Mouse (Mus musculus) heart, postnatal 36 days (tissue): ENCODE measurements at regions not wholly inside any gene's neighbourhood (a gene's known extent, or its start where the extent isn't known, plus 50 kb on each side); places are given as distances from the start of the nearest gene placed in this dataset.
A peak's percentile ranks its signal among the peaks of the same experiment; 100 is the strongest.

Experiments
- DNase-seq, 2 experiments: peaks; one replicate each; pipeline ENCODE4 v3.0.0; 2021 to 2022
- intact Hi-C: fragments of 180-260 bp; cut with DNase I; formaldehyde crosslinking; loops from one replicate; pipeline ENCODE4 v1.15.1; 2025

GRCm38 (mm10) chr5:80484676-80485075, 535.3 kb upstream of the Adgrl3 start:
- no peak for DNase-seq
- intact Hi-C loops = no loop called here

DNA sequence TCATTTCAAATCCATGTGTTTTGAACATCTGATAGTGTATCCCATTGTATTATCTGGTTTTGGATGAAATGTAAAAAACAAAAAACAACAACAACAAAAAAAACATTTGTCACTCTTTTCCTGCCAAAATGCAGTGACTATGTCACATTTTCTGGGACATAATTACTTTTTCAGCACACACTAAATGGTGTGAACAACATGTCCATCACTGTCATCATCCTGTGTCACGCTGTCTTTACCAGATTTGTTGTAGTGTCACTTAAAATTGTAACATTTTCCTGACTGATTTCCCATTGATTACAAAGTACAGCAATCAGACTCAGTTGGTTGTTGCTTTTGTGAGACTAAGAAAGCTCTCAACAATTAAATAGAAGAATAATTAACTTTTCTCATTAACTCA, 531.6 kb upstream of the Adgrl3 start:
- intact Hi-C loops = no loop called here
- DNase-seq = no peak

DNA sequence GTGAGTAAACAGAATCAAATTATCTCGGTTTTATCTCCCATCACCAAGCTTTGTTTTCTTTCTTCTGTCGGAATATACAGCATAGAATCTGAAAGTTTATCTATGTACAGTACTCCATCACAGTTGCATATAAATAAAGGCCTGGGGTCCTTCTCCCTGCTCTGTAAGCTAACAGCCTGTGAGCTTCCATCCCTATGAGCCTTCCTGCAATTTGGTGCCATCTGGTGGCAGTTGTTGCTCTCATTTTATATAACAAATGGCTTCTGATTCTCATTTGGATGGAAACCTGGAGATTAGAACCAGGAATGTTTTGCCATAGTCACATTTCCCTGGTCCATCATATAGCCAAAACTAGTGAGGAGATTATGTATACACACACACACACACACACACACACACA, 511.3 kb upstream of the Adgrl3 start:
- intact Hi-C loops = no loop called here
- DNase-seq = peak; percentile 1 to 6

- intact Hi-C loops = no loop called here
- no peak for DNase-seq
These were observed 479.9 kb upstream of the Adgrl3 start for GRCm38 (mm10) chr5:80539997-80540396.

DNA sequence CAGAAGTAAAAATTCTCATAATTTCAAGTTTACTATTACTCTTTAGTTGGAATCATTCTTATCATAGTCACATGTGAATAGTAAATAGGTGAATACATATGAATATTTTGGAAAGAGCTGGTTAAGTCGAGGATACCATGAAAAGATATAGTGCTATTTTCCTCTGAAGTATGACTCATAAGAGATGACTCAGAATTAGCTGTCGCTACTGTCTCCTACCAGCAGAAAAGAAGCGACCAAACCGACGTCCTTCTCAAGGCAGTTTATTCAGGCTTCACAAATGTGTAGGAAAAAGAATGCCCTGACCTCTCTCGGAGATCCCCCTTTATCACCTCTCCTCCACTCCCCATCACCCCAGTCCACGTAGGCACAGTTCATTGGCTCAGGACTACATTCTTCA, 468.3 kb upstream of the Adgrl3 start:
- no peak for DNase-seq
- intact Hi-C loops = no loop called here

DNA sequence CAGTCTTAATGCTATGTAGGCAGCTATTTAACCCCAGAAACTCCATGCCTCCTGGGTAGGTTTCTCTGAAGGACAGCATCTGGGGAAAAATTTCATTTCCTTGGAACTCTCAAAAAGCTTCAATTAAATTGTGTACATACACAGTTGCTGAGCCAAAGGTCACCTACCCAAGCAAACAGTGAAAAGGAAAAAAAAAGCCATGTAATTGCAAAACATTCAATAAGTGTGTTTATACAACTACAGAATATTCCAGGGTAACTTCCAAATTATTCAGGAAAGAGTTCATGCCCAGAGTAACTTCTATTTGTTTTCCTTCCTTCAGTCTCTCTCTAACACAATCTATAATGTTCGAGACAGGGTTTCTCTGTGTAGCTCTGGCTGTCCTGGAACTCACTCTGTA, 441.2 kb upstream of the Adgrl3 start:
- intact Hi-C loops = no loop called here
- no peak for DNase-seq

DNA sequence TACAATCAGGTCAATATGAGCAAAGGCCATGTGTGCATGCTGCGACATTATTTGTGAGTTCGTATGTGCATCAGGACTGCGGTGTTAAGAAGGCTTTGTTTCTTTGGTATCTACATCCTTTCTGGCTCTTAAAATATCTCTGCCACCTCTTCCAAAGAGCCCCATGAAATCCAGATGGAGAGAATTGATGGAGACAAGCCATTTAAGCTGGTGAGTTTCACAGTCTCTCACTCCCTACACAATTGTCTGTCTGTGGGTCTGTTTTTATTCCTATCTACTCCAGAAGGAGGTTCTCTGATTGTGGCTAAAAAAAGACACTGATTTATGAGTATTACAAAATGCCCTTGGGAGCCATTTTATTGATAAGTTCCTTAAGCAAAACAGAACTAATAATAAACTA, 408.4 kb upstream of the Adgrl3 start:
- DNase-seq = no peak
- intact Hi-C loops = no loop called here

GRCm38 (mm10) chr5:80627225-80627624, 392.7 kb upstream of the Adgrl3 start:
- intact Hi-C loops = no loop called here
- no peak for DNase-seq

- intact Hi-C loops = no loop called here
- DNase-seq = no peak
These were observed 360.9 kb upstream of the Adgrl3 start for GRCm38 (mm10) chr5:80659043-80659442.

DNA sequence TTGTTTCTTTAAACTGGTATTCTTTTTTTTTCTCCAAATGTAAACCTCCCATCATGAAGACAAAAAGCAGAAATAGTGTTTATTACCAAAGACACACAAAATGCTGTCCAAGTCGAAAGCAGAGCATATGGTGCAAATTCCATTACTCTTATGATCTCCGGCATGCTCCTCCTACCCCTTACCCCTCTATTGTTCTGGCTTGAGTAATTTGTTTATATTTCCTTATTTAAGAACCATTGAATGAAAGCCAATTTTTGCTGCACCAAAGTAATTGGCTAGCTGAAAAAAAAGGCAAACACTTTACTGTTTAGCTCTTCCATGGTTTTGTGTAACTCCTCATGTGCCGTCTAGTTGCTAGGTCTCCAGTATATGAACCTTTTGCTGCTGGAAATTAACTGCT, 360.4 kb upstream of the Adgrl3 start:
- no peak for DNase-seq
- intact Hi-C loops = no loop called here

DNA sequence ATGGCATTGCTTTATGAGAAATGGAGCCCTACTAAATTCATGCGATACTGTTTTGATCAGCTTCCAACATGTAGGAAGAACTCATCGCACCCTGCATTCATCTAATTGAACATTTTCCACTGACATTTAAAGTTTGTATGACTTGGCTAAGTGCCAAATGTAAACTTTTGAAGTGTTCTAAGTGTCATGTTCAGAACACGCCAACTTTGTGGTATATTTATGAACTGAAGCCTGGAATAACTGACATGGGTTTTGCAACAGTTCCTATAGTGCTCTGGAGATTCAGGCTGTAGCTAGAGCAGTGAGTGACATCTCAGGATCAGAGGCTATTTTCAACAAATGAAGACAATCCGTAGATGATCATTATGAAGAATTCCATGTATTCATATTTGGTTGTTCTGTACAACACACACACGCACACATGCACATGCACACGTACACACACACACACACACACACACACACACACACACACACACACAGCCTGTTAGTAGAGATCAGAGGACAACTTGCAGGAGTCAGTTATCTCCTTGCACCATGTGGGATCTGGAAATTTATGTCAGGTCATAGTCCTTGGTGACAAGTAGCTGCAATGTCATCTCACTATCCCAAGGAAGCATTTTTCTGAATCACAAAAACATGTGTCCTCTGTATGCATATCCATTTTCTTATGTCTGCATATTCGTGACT, 349.5 kb upstream of the Adgrl3 start:
- DNase-seq = no peak
- intact Hi-C loops = no loop called here

DNA sequence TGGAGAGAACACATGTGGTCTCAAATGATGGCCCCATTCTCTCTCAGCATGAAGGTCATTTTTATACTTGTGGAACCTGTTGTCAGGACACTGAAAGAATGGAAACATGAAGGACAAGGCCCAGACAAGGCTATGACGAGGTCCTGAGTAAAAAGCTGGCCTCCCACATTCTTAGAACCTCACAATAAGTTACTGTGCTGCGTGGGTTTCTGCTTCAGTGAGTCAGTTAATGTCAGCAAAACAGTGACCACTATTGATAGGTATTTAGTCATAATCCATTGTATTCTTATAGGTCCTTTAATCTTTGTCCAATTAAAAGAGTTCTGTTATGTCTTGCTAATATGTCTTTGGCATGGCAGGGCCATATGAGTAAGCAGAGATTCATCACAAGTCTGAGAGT, 336.5 kb upstream of the Adgrl3 start:
- DNase-seq = no peak
- intact Hi-C loops = no loop called here

- no peak for DNase-seq
- intact Hi-C loops = no loop called here
These were observed 319.1 kb upstream of the Adgrl3 start for GRCm38 (mm10) chr5:80700848-80701247.

- DNase-seq = no peak
- intact Hi-C loops = no loop called here
These were observed 315.2 kb upstream of the Adgrl3 start for GRCm38 (mm10) chr5:80704732-80705131.

- intact Hi-C loops = no loop called here
- peak; percentile 8 to 33 for DNase-seq
These were observed 313.3 kb upstream of the Adgrl3 start for GRCm38 (mm10) chr5:80706645-80707056.
